Mouse (Mus musculus) lung, embryonic 14.5 days (tissue): ENCODE measurements around the gene Zfp941. TPM values are rescaled to one million over a fixed set of nuclear protein-coding genes. Genes with fewer than 3 reads are reported as not detected.

ENCODE experiments used
- ATAC-seq: fragments of 200-750 bp; cut with Nextera tagmentation; 2 replicates; pipeline ENCODE4 v1.8.0; 2017; ENCODE audit warnings: mild to moderate bottlenecking, moderate TSS enrichment, moderate library complexity; ENCODE audit not compliant: insufficient read depth
- DNase-seq: peaks from one replicate; pipeline ENCODE4 v3.0.0-alpha.2; 2015
- H3K27ac ChIP-seq: fragments of 300-500 bp; sonication (generic); 2 replicates; pipeline ENCODE4 v1.5.1; 2014; ENCODE audit warnings: low read depth, mild to moderate bottlenecking, moderate library complexity
- H3K27me3 ChIP-seq: fragments of 300-500 bp; sonication (generic); 2 replicates; pipeline ENCODE4 v1.6.1; 2014; ENCODE audit warnings: low read length, control low read depth; ENCODE audit not compliant: insufficient read depth
- H3K36me3 ChIP-seq: fragments of 300-500 bp; sonication (generic); 2 replicates; pipeline ENCODE4 v1.6.1; 2014; ENCODE audit warnings: control low read depth; ENCODE audit not compliant: insufficient read depth
- H3K4me1 ChIP-seq: fragments of 300-500 bp; sonication (generic); 2 replicates; pipeline ENCODE4 v1.6.1; 2014; ENCODE audit warnings: antibody characterized with exemption, control low read depth; ENCODE audit not compliant: insufficient read depth
- H3K4me2 ChIP-seq: fragments of 300-500 bp; sonication (generic); 2 replicates; pipeline ENCODE4 v1.6.1; 2014; ENCODE audit warnings: mild to moderate bottlenecking
- H3K4me3 ChIP-seq: fragments of 300-500 bp; sonication (generic); 2 replicates; pipeline ENCODE4 v1.5.1; 2014; ENCODE audit warnings: low read depth, low read length
- H3K9ac ChIP-seq: fragments of 300-500 bp; sonication (generic); 2 replicates; pipeline ENCODE4 v1.6.1; 2014
- H3K9me3 ChIP-seq: fragments of 300-500 bp; sonication (generic); 2 replicates; pipeline ENCODE4 v1.6.1; 2016; ENCODE audit warnings: low read depth, low read length, control low read depth
- CTCF ChIP-seq: IDR thresholded peaks from 2 replicates; pipeline ENCODE4 v1.5.1; 2016; ENCODE audit warnings: antibody characterized with exemption, low read depth
- WGBS: fragments of 180-500 bp; shearing (Covaris S2); extraction: QIAGEN DNeasy Blood & Tissue Kit; methylation state at CpG from one replicate; pipeline ENCODE4 v1.1.7; 2014; 5-methylcytosine and 5-hydroxymethylcytosine counted together
- polyA plus RNA-seq: library from polyadenylated mRNA; unstranded; fragments of >200 nt; fragmentation: Nextera tagmentation; extraction: Ambion mirVana; gene quantifications from 2 replicates; pipeline ENCODE4 v1.2.1, GENCODE M21; 2014

Zfp941 gene
- polyA plus RNA-seq, 1 experiment from 2014 or later, result 0.83 TPM

DNA sequence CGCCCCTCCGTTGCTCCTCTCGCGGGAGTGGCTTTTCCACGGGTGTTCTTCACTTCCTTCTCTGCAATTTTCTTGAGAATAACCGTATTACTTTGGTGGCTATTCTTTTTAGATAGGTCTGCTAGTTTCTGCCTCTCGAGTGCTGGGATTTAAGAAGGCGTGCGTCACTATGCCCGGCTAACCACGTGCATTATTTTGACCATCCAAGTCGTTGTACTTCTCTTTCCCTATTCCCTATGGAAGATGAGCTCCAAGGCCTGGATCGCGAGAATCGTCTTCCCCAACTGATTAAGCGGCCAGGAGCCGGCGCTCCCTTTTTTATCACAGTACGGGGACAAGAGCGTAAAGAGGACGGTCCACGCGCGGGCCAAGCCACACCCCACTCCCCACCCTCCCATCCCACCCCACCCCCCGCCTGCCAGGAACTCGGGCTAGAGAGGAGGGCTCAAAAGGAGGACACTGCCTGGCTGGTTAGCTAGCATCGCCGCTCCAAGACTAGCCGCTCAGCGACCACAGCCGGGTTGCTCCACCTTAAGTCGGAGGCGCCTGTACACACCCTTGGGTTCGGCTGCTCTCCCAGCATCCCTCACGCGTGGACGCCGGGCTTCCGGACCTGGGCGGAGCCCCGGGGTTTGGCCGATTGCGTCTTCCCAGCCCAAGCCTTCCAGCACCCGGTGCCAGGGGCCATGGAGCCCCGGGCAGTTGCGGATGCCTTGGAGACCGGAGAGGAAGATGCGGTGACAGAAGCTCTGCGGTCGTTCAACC is 35.0 kb upstream of the Zfp941 start, which contains the start of gene Ric8a:
Ric8a (plus strand) TSS at position 173 of the 765 bp plus-strand sequence.
- Histone ChIP-seq H3K4me3 (peak within 1 kb of the TSS; percentile 78), H3K9ac (peak within 1 kb of the TSS; percentile 85), H3K27ac (peak within 1 kb of the TSS; percentile 93), H3K9me3 (no peaks in the 10 kb centered on the region), H3K36me3 (peaks cover 64% of the 10 kb centered on the region), H3K27me3 (no peaks in the 10 kb centered on the region), H3K4me1 (peaks cover 5% of the 10 kb centered on the region; the same call in 1 of the 2 replicates), H3K4me2 (peak within 1 kb of the TSS; percentile 100)
- DNase-seq (peak; percentile 88), ATAC-seq (peak; percentile 81)
- under 1% methylated on average over 50 of the region's 50 CpGs for WGBS
- no peak for TF ChIP-seq CTCF

DNA sequence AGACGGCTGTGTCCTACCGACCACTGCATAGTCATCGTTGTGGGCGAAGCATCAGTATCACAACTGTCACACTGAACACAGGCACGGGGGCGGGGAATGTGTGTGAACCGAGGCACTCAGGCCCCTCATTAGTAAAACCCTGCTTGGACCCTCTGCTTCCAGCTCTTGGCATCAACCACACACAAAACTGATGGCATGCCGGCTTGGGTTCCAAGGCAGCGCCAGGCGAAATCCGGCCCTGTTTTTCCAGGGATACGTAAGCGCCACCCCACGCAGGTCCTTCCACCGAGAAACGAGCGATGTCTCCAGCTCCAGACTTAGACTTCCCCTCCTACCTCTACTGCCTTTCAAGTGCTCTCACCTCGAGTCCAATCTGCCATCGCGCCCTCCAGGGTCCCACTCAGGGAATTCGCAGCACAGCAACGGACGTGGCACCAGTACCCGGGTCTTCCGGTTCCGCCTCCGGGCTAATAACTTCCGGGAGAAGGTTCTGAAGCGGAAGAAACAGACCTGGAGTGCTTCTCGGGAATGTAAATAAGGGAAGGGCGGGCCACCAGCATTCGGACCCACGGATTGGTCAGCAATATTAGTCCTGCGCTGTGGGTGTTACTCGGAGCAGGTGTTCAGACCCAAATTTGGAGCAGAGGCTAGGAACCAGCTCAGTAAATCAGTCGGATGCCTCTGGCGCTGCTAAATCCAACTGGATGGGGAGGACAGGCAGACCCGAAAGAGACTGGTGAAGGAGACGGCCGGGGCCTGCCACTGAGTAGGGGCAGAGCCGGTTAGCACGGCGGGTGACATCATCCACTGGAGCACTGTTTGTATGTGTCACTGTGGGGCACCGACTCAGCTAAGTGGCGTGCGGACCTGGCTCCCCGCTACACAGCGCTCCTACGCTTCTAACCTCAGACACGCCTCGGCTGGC is 34.1 kb upstream of the Zfp941 start, which contains the start of gene Gm45785:
Gm45785 (minus strand) TSS at position 472 of the 925 bp plus-strand sequence.
- Histone ChIP-seq H3K4me2 (peak within 1 kb of the TSS; percentile 100), H3K9me3 (no peaks in the 10 kb centered on the region), H3K9ac (peak within 1 kb of the TSS; percentile 85), H3K36me3 (peaks cover 64% of the 10 kb centered on the region), H3K4me1 (peaks cover 5% of the 10 kb centered on the region; the same call in 1 of the 2 replicates), H3K4me3 (peak within 1 kb of the TSS; percentile 78), H3K27ac (peak within 1 kb of the TSS; percentile 93), H3K27me3 (no peaks in the 10 kb centered on the region)
- ATAC-seq, result peak; percentile 81
- peak; percentile 12; the same call in 1 of the 2 replicates for TF ChIP-seq CTCF
- peak; percentile 95 for DNase-seq
- WGBS, result under 1% methylated on average over 51 of the region's 51 CpGs

DNA sequence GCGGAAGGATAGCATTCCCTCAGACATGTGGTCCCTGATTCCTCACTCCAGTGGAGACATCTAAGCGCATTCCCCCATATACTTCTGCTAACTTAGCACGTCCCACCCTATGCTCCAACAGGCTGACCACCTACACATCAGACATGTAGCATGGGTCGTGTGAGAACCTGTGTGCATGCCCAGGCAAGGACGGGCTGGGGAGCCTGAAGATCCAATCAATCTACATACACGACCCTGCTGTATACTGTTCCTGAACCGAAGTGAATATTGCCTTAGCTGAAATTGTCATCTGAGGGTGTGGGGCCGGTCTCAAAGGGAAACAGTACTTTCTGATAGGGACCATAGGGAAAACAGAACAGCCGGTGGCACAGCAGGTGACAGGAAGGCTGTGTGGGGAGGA is 33.2 kb upstream of the Zfp941 start:
- H3K4me3 ChIP-seq, result peak overlapping the region; percentile 78
- WGBS, result 71% methylated on average over 9 of the region's 9 CpGs
- peaks cover 5% of the 10 kb centered on the region; the same call in 1 of the 2 replicates for H3K4me1 ChIP-seq
- H3K4me2 ChIP-seq, result peak overlapping the region; percentile 100
- ATAC-seq (no peak), DNase-seq (no peak)
- H3K9me3 ChIP-seq, result no peaks in the 10 kb centered on the region
- H3K9ac ChIP-seq, result peak overlapping the region; percentile 85
- H3K27ac ChIP-seq, result 0 out of 2 replicates have a peak overlapping the region, but pooled peaks have one; percentile 83
- H3K27me3 ChIP-seq, result no peaks in the 10 kb centered on the region
- no peak for TF ChIP-seq CTCF
- peaks cover 54% of the 10 kb centered on the region for H3K36me3 ChIP-seq

DNA sequence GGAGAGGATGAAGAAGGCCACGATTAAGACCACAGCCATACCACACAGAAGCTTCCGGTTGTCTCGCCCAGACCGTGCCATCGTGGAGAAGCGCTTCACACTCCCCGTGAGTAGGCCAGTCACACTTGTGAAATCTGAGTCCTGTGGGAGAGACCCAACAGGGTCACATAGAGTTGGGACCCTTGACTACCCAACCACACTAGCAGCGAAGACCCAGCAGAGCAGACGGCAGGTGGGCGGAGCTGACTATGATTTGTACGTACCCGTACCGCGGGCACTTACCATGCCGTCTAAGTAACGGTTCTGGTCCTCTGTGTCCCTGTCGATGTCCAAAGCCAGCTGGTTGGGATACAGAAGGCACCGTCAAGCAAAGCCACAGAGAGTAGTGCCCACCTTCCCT is 32.5 kb upstream of the Zfp941 start:
- Histone ChIP-seq H3K27ac (no peak overlapping the region), H3K27me3 (no peaks in the 10 kb centered on the region), H3K9me3 (no peaks in the 10 kb centered on the region), H3K4me3 (no peak overlapping the region), H3K36me3 (peaks cover 47% of the 10 kb centered on the region), H3K9ac (no peak overlapping the region), H3K4me2 (no peak overlapping the region), H3K4me1 (peaks cover 5% of the 10 kb centered on the region; the same call in 1 of the 2 replicates)
- TF ChIP-seq CTCF, result no peak
- WGBS, result 89% methylated on average over 18 of the region's 18 CpGs
- no peak for DNase-seq
- ATAC-seq, result no peak

DNA sequence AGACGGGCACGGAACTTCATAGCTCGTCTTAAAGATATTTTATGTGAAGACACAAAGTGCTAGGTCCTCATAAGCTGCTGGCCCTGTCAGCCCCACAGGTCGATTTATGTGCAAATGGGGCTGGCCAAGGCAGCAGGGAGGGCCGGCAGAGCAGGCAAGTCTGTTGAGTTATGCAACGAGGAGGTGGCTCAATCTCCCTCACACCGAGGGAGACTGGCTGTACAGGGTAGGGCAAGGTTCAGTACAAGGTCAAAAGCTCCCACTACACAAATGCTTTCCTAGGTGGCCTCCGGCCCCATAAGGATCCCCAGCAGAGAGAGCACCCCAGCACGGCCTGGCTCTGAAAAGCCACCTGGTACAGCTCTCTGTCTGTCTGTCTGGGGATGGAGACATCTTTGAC is 31.4 kb upstream of the Zfp941 start:
- no peak for TF ChIP-seq CTCF
- no peak overlapping the region for H3K4me2 ChIP-seq

DNA sequence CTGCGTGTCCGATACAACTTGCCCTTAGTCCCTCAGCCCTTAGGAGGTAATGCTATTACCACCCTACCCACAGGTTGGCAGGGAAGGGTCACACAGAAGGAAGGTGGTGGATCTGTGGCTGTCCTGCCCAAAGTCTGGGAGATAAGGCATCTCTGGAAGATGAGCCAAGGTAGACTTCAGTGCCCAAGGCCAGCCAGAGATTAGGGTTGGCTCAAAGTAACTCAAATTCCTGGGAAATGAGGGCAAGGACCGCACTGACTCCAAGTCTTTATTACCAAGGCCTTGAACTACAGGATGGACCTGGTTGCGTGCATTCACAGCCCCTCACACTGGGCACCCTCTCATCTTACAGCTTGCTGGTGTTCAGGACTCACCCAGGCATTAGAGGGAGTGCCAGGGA is 29.9 kb upstream of the Zfp941 start:
- Histone ChIP-seq H3K4me1 (no peaks in the 10 kb centered on the region), H3K27ac (no peak overlapping the region), H3K9ac (no peak overlapping the region), H3K36me3 (peaks cover 35% of the 10 kb centered on the region), H3K9me3 (no peaks in the 10 kb centered on the region), H3K4me2 (no peak overlapping the region), H3K27me3 (no peaks in the 10 kb centered on the region), H3K4me3 (no peak overlapping the region)
- no peak for TF ChIP-seq CTCF
- DNase-seq (no peak), ATAC-seq (no peak)
- WGBS, result 88% methylated on average over 4 of the region's 4 CpGs

More for the DNA sequence above, 31.4 kb upstream of the Zfp941 start:
- no peaks in the 10 kb centered on the region for H3K27me3 ChIP-seq
- no peak overlapping the region for H3K4me3 ChIP-seq
- ATAC-seq, result no peak
- DNase-seq, result no peak
- H3K4me1 ChIP-seq, result peaks cover 4% of the 10 kb centered on the region; the same call in 1 of the 2 replicates
- WGBS, result 80% methylated on average over 9 of the region's 9 CpGs
- H3K36me3 ChIP-seq, result peaks cover 36% of the 10 kb centered on the region
- H3K9ac ChIP-seq, result no peak overlapping the region
- no peak overlapping the region for H3K27ac ChIP-seq
- no peaks in the 10 kb centered on the region for H3K9me3 ChIP-seq
